Mouse (Mus musculus) E14TG2a.4 (cell line): Measurements from ENCODE around the gene Mreg.
"Not testable (repeated sequence)": the region's sequence is repeated elsewhere in the genome, so short reads cannot be mapped to it uniquely, and the experiment has no call there.

ENCODE experiments used
- H3K27me3 ChIP-seq: 2 replicates; pipeline ENCODE4 v1.6.1; 2014; ENCODE audit warnings: low read length, control low read depth; ENCODE audit not compliant: insufficient read depth
- H3K36me3 ChIP-seq: 2 replicates; pipeline ENCODE4 v1.6.1; 2014; ENCODE audit warnings: low read length, control low read depth; ENCODE audit not compliant: insufficient read depth
- H3K4me1 ChIP-seq: replicated peaks from 2 replicates; pipeline ENCODE4 v1.6.1; 2014; ENCODE audit warnings: low read depth, low read length, control low read depth
- H3K4me3 ChIP-seq: replicated peaks from 2 replicates; pipeline ENCODE4 v1.5.1; 2014; ENCODE audit warnings: mild to moderate bottlenecking, low read length
- H3K9me3 ChIP-seq: 2 replicates; pipeline ENCODE4 v1.6.1; 2014; ENCODE audit warnings: low read length, control low read depth
- CTCF ChIP-seq: conservative IDR thresholded peaks from 2 replicates; pipeline ENCODE4 v1.5.1; 2014; ENCODE audit warnings: low read length
- NANOG ChIP-seq: IDR thresholded peaks from 2 replicates; pipeline ENCODE4 v1.6.1; 2014; ENCODE audit warnings: borderline replicate concordance, low read length, mixed read lengths
- POU5F1 ChIP-seq: IDR thresholded peaks from 2 replicates; pipeline ENCODE4 v1.6.1; 2014; ENCODE audit warnings: low read length, borderline replicate concordance

Mreg gene

GRCm38 (mm10) chr1:72244317-72245036 is 32.4 kb upstream of the Mreg start:
- no peaks in the 10 kb centered on the region for H3K27me3 ChIP-seq
- no peak overlapping the region for H3K4me3 ChIP-seq
- H3K9me3 ChIP-seq, result no peaks in the 10 kb centered on the region
- H3K4me1 ChIP-seq, result peaks cover 80% of the 10 kb centered on the region
- H3K36me3 ChIP-seq, result peaks cover 25% of the 10 kb centered on the region
- TF ChIP-seq NANOG, result no peak
- no peak for TF ChIP-seq CTCF
- no peak for TF ChIP-seq POU5F1

- Histone ChIP-seq H3K9me3 (no peaks in the 10 kb centered on the region), H3K27me3 (no peaks in the 10 kb centered on the region), H3K4me3 (peak overlapping the region; percentile 59), H3K4me1 (peaks cover 78% of the 10 kb centered on the region), H3K36me3 (peaks cover 26% of the 10 kb centered on the region)
- no peak for TF ChIP-seq NANOG
- no peak for TF ChIP-seq POU5F1
Measured at GRCm38 (mm10) chr1:72243656-72244316, 31.7 kb upstream of the Mreg start.

- Histone ChIP-seq H3K4me1 (peaks cover 80% of the 10 kb centered on the region), H3K27me3 (no peaks in the 10 kb centered on the region), H3K36me3 (peaks cover 26% of the 10 kb centered on the region), H3K4me3 (0 out of 2 replicates have a peak overlapping the region, but pooled peaks have one; percentile 11), H3K9me3 (no peaks in the 10 kb centered on the region)
- TF ChIP-seq POU5F1, result no peak
- no peak for TF ChIP-seq CTCF
- TF ChIP-seq NANOG, result peak; percentile 93
Measured at GRCm38 (mm10) chr1:72242581-72243143, 30.6 kb upstream of the Mreg start.

GRCm38 (mm10) chr1:72239113-72239512 is 27.0 kb upstream of the Mreg start:
- not testable (repeated sequence) for H3K27me3 ChIP-seq, H3K9me3 ChIP-seq, H3K4me3 ChIP-seq
- Histone ChIP-seq H3K4me1 (peaks cover 75% of the 10 kb centered on the region), H3K36me3 (peaks cover 18% of the 10 kb centered on the region)

- H3K36me3 ChIP-seq, result peaks cover 18% of the 10 kb centered on the region
- TF ChIP-seq POU5F1 (no peak), NANOG (no peak), CTCF (no peak)
- no peaks in the 10 kb centered on the region for H3K27me3 ChIP-seq
- no peaks in the 10 kb centered on the region for H3K9me3 ChIP-seq
- peak overlapping the region; percentile 70 for H3K4me3 ChIP-seq
- H3K4me1 ChIP-seq, result peaks cover 79% of the 10 kb centered on the region
Measured at GRCm38 (mm10) chr1:72238016-72238580, 26.0 kb upstream of the Mreg start.

GRCm38 (mm10) chr1:72237007-72237775 is 25.1 kb upstream of the Mreg start:
- H3K27me3 ChIP-seq, result no peaks in the 10 kb centered on the region
- TF ChIP-seq CTCF (no peak), POU5F1 (no peak), NANOG (no peak)
- H3K36me3 ChIP-seq, result peaks cover 18% of the 10 kb centered on the region
- no peaks in the 10 kb centered on the region for H3K9me3 ChIP-seq
- peaks cover 74% of the 10 kb centered on the region for H3K4me1 ChIP-seq
- peak overlapping the region; percentile 70 for H3K4me3 ChIP-seq

- H3K36me3 ChIP-seq, result peaks cover 16% of the 10 kb centered on the region
- H3K4me3 ChIP-seq, result peak overlapping the region; percentile 83
- H3K4me1 ChIP-seq, result peaks cover 69% of the 10 kb centered on the region
- not testable (repeated sequence) for H3K9me3 ChIP-seq, H3K27me3 ChIP-seq
Measured at GRCm38 (mm10) chr1:72236363-72237006, 24.4 kb upstream of the Mreg start.

- TF ChIP-seq CTCF, result peak; percentile 59
Measured at GRCm38 (mm10) chr1:72232592-72232991, 20.5 kb upstream of the Mreg start.

More at GRCm38 (mm10) chr1:72232592-72232991, 20.5 kb upstream of the Mreg start:
- H3K4me3 ChIP-seq, H3K27me3 ChIP-seq, H3K36me3 ChIP-seq, H3K9me3 ChIP-seq: not testable (repeated sequence)
- H3K4me1 ChIP-seq, result peaks cover 66% of the 10 kb centered on the region
